Mouse (Mus musculus) forebrain, embryonic 10.5 days (tissue): Measurements from ENCODE around the gene Srsf1. TPM values are rescaled to one million over a fixed set of nuclear protein-coding genes. Genes with fewer than 3 reads are reported as not detected.

ENCODE experiments used
- DNase-seq: peaks from one replicate; pipeline ENCODE4 v3.0.0-alpha.2; 2017; ENCODE audit warnings: low spot score; ENCODE audit errors: extremely low spot score
- H3K27ac ChIP-seq: fragments of 300-500 bp; sonication (generic); 2 replicates; pipeline ENCODE4 v1.5.1; 2016; ENCODE audit warnings: mild to moderate bottlenecking
- H3K27me3 ChIP-seq: fragments of 300-500 bp; sonication (generic); 2 replicates; pipeline ENCODE4 v1.6.1; 2016; ENCODE audit warnings: mild to moderate bottlenecking; ENCODE audit not compliant: poor library complexity, severe bottlenecking
- H3K36me3 ChIP-seq: fragments of 300-500 bp; sonication (generic); replicated peaks from 2 replicates; pipeline ENCODE4 v1.6.1; 2016; ENCODE audit warnings: mild to moderate bottlenecking, moderate library complexity
- H3K4me1 ChIP-seq: fragments of 300-500 bp; sonication (generic); 2 replicates; pipeline ENCODE4 v1.6.1; 2016
- H3K4me3 ChIP-seq: fragments of 300-500 bp; sonication (generic); 2 replicates; pipeline ENCODE4 v1.5.1; 2016; ENCODE audit warnings: mild to moderate bottlenecking, moderate library complexity
- H3K9me3 ChIP-seq: fragments of 300-500 bp; sonication (generic); 2 replicates; pipeline ENCODE4 v1.6.1; 2016; ENCODE audit warnings: mild to moderate bottlenecking, moderate library complexity
- WGBS: fragments of 180-500 bp; shearing (Covaris S2); methylation state at CpG from one replicate; pipeline ENCODE4 v1.1.7; 2016; 5-methylcytosine and 5-hydroxymethylcytosine counted together
- polyA plus RNA-seq: library from polyadenylated mRNA; unstranded; fragments of >200 nt; fragmentation: Nextera tagmentation; extraction: Ambion mirVana; gene quantifications from 2 replicates; pipeline ENCODE4 v1.2.1, GENCODE M21; 2016

Srsf1 gene
- polyA plus RNA-seq = 404 and 428 TPM in 2 replicates

DNA sequence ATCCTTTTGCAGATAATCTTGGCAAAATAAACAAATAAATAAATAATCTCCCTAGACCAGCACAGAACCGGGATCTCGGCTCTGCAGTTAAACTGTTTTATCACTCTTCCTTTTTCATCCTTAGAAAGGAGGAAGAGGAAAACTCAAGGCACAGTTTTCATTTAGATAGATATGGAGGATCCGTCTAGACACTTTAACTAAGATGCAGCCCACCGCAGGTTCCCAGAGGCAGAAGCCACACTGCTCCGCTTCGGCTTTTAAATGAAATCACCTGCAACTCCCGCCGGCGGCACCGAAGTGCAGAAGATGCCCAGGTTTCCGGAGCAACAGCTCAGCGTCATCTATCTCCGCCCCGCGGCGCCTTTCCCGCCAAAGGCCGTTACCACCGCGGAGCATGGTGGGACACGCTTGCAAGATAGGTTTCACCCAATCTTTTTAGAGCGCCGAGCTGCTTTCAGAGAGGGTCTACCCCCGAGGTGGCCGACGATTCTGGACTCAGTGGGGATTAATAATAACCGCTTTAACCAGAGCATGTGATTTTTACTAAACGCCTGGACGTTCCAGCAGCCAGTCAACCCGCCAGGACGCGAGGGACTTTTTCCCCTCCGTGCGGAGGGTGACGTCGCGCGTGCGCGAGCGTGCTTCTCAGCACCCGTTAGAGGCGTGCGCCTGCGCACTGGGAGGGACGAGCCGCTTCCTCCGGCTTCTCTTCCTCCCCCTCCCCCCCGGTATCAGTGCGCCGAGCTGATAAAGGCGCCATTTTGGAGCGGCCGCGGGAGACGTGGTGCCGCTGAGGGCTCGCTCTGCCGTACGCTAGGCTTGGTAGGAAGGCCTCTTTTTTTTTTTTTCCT lies at the start of gene Srsf1:
Gene Srsf1 (plus strand): TSS at position 430 of the 851 bp plus-strand sequence.
- peak; percentile 98 for DNase-seq
- under 1% methylated on average over 60 of the region's 60 CpGs for WGBS
- peaks cover 52% of the 10 kb centered on the region for H3K36me3 ChIP-seq

DNA sequence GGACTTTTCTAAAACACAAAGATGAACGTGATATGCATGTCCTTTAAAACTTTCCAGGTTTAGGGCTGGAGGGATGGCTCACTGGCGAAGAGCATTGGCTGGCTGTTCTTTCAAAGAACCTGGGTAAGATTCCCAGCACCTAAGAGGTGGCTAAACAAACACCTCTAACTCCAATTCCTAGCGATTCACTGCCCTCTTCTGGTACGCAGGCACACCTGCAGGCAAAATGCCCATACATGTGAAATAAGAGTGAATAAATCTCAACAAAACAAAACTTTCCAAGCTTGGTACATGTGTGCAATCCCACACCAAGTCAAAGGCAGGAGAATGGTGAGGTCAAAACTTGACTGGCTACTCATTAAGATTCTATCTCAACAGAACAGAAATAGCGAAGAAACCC lies 47.4 kb upstream of the Srsf1 start:
- H3K4me1 ChIP-seq = no peaks in the 10 kb centered on the region
- H3K9me3 ChIP-seq = peaks cover 8% of the 10 kb centered on the region
- no peaks in the 10 kb centered on the region for H3K27me3 ChIP-seq
- H3K4me3 ChIP-seq = no peak overlapping the region
- H3K36me3 ChIP-seq = peaks cover 17% of the 10 kb centered on the region
- DNase-seq = no peak
- no peak overlapping the region for H3K27ac ChIP-seq
- 92% methylated on average over 5 of the region's 5 CpGs for WGBS

More for the DNA sequence above, at the start of gene Srsf1:
- no peaks in the 10 kb centered on the region for H3K27me3 ChIP-seq
- peaks cover 36% of the 10 kb centered on the region for H3K4me1 ChIP-seq
- peak within 1 kb of the TSS; percentile 96 for H3K4me3 ChIP-seq
- peak within 1 kb of the TSS; percentile 100 for H3K27ac ChIP-seq
- H3K9me3 ChIP-seq = no peaks in the 10 kb centered on the region

- DNase-seq = no peak
- Histone ChIP-seq H3K9me3 (peaks cover 10% of the 10 kb centered on the region), H3K36me3 (peaks cover 17% of the 10 kb centered on the region), H3K27ac (no peak overlapping the region), H3K27me3 (no peaks in the 10 kb centered on the region), H3K4me1 (no peaks in the 10 kb centered on the region), H3K4me3 (no peak overlapping the region)
- 72% methylated on average over 4 of the region's 4 CpGs for WGBS
Observed at GRCm38 (mm10) chr11:88002738-88003137, 44.4 kb upstream of the Srsf1 start.

DNA sequence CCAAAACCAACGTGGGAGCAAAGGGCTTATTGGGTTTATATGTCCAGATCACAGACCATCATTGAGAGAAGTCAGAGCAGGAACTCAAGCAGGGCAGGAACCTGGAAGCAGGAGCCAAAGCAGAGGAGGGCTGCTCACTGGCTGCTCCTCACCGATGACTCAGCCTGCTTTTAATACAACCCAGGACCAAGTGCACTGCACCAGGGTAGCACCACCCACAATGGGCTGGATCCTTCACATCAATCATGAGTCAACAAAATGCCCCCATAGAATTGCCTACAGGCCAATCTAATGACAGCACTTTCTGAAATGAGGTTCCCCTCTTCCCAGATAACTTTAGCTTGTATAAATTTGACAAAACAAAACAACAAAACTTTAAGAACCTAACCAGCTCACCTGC lies 43.0 kb upstream of the Srsf1 start:
- Histone ChIP-seq H3K4me3 (no peak overlapping the region), H3K9me3 (peaks cover 10% of the 10 kb centered on the region), H3K27ac (no peak overlapping the region), H3K27me3 (peaks cover 6% of the 10 kb centered on the region; the same call in 1 of the 2 replicates), H3K36me3 (peaks cover 17% of the 10 kb centered on the region), H3K4me1 (peaks cover 6% of the 10 kb centered on the region; the same call in 1 of the 2 replicates)
- 54% methylated on average over 2 of the region's 2 CpGs for WGBS
- DNase-seq = no peak

- Histone ChIP-seq H3K27ac (no peak overlapping the region), H3K9me3 (peaks cover 3% of the 10 kb centered on the region; the same call in 1 of the 2 replicates), H3K36me3 (no peaks in the 10 kb centered on the region), H3K4me3 (no peak overlapping the region), H3K27me3 (peaks cover 22% of the 10 kb centered on the region), H3K4me1 (peaks cover 21% of the 10 kb centered on the region)
- WGBS = 53% methylated on average over 1 of the region's 1 CpGs
- DNase-seq = no peak
Observed at GRCm38 (mm10) chr11:88008641-88009040, 38.5 kb upstream of the Srsf1 start.

DNA sequence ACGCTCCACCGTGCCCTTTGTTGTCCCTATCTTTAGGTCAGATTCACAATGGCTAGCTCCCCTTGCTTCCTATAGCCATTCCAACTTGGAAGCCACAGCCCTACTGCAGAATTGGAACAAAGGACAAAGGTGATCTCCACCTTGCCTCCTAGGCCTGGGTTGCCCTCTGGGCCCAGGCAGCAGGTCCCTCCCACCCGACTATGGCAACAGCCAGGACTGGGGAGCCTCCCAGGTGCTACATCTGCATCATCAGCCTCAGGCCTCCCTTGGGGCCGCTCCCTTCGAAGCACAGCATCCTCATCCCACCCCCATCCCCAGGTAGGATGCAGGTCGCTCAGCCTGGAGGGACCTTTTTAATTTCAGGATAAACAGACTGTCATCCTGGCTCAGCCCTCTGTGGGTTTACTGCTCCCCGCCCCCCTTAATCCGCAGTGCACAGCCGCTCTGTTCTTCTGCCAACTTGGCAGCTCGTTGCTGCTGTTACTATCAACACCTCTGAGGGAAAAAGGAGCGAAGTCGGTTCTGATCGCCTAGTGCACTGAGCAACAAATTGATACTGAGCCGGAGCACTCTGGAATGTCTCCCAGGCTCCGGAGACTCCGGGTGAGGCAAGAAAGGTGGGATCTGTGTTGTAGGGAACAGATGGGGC lies 37.5 kb upstream of the Srsf1 start:
- WGBS = 23% methylated on average over 16 of the region's 16 CpGs
- peak overlapping the region; percentile 67 for H3K27ac ChIP-seq
- no peak for DNase-seq

GRCm38 (mm10) chr11:88011208-88011913 lies 35.8 kb upstream of the Srsf1 start:
- H3K36me3 ChIP-seq = no peaks in the 10 kb centered on the region
- 82% methylated on average over 11 of the region's 11 CpGs for WGBS
- DNase-seq = no peak

More for the DNA sequence above, 37.5 kb upstream of the Srsf1 start:
- Histone ChIP-seq H3K9me3 (peaks cover 3% of the 10 kb centered on the region; the same call in 1 of the 2 replicates), H3K4me3 (no peak overlapping the region), H3K36me3 (no peaks in the 10 kb centered on the region), H3K27me3 (peaks cover 22% of the 10 kb centered on the region), H3K4me1 (peaks cover 21% of the 10 kb centered on the region)

DNA sequence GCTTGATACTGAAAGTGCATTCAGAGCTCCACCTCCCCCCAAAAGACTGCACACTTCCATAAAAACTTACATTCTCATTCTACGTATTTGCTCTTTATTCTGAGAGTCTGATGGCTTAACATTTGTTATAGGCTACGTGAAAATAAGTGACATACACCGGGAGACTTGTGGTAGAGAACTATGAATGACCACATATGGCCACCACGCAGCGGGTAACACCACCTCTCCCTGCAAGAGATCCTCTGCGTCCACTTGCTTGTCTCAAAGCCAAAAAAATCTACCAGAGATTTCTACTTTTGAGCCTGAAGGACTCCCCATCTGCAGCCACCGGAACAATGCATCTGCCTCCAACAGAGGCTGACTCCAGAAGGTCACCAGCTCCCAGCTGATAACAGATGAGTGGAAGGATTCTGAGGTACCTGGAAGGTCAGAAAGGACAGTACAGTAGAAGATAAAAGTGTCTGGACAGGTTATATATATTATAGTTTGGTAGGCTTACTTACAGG lies 35.2 kb upstream of the Srsf1 start:
- Histone ChIP-seq H3K27ac (no peak overlapping the region), H3K36me3 (no peaks in the 10 kb centered on the region), H3K4me3 (no peak overlapping the region), H3K4me1 (peaks cover 21% of the 10 kb centered on the region), H3K9me3 (no peaks in the 10 kb centered on the region), H3K27me3 (peaks cover 22% of the 10 kb centered on the region)
- no peak for DNase-seq
- 90% methylated on average over 7 of the region's 7 CpGs for WGBS

More at GRCm38 (mm10) chr11:88011208-88011913, 35.8 kb upstream of the Srsf1 start:
- H3K27me3 ChIP-seq = peaks cover 22% of the 10 kb centered on the region
- H3K9me3 ChIP-seq = no peaks in the 10 kb centered on the region
- H3K27ac ChIP-seq = no peak overlapping the region
- peaks cover 21% of the 10 kb centered on the region for H3K4me1 ChIP-seq
- no peak overlapping the region for H3K4me3 ChIP-seq

DNA sequence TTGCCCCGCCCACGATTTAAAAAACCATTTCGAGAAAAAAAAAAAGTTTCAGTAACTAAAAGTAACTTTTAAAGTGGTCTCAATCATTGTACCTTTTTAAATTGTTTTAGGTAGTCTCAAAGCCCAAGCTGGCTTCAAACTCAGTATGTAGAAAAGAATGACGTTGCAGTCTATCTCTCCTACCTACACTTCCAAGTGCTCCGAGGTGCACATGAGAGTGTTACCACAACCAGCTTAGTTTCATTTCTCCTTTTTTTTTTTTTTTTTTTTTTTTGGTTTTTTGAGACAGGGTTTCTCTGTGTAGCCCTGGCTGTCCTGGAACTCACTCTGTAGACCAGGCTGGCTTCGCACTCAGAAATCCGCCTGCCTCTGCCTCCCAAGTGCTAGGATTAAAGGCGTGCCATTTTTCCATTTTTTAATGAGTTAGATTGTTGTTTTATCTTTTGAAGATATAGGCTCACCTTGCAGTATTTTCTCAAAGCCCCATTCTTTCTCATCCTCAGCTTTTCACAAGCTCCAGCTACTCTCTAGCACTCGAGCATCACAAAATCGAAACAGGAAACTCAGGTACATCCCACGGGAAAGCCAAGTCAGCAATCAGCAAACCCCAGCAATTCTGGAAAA lies 34.4 kb upstream of the Srsf1 start:
- Histone ChIP-seq H3K4me1 (peaks cover 21% of the 10 kb centered on the region), H3K27ac (no peak overlapping the region), H3K9me3 (no peaks in the 10 kb centered on the region), H3K27me3 (peaks cover 22% of the 10 kb centered on the region), H3K4me3 (no peak overlapping the region), H3K36me3 (no peaks in the 10 kb centered on the region)
- 94% methylated on average over 11 of the region's 11 CpGs for WGBS
- DNase-seq = no peak

DNA sequence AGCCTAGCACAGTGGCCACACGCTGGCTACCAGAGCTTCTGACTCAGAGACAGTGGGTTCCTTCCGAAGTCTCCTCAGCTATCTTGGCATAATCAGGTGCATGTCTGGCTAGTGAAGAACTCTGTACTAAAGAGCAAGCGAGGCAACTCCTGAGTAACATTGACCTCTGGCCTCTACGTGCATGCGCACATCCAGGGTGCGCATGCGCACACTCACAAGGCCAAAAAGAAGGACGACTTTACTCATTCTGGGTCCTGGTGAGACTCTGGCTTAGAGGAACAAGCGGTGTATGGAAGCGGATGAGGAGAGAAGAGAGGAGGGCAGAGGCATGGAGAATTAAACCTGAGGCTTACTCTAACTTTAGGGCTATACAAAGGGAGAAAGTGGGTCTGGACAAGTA lies 33.5 kb upstream of the Srsf1 start:
- no peak overlapping the region for H3K4me3 ChIP-seq
- H3K36me3 ChIP-seq = no peaks in the 10 kb centered on the region
- peaks cover 20% of the 10 kb centered on the region for H3K4me1 ChIP-seq
- no peaks in the 10 kb centered on the region for H3K9me3 ChIP-seq
- 90% methylated on average over 10 of the region's 10 CpGs for WGBS
- peaks cover 21% of the 10 kb centered on the region for H3K27me3 ChIP-seq
- H3K27ac ChIP-seq = no peak overlapping the region
- DNase-seq = no peak

GRCm38 (mm10) chr11:88015161-88015560 lies 32.0 kb upstream of the Srsf1 start:
- 93% methylated on average over 11 of the region's 11 CpGs for WGBS
- peaks cover 5% of the 10 kb centered on the region for H3K27me3 ChIP-seq
- H3K4me1 ChIP-seq = peaks cover 7% of the 10 kb centered on the region
- no peaks in the 10 kb centered on the region for H3K9me3 ChIP-seq
- no peak overlapping the region for H3K27ac ChIP-seq
- no peak overlapping the region for H3K4me3 ChIP-seq
- DNase-seq = no peak
- H3K36me3 ChIP-seq = no peaks in the 10 kb centered on the region

GRCm38 (mm10) chr11:88015795-88016194 lies 31.4 kb upstream of the Srsf1 start:
- no peak for DNase-seq
- H3K4me1 ChIP-seq = 0 out of 2 replicates have a peak, but pooled peaks cover 6% of the 10 kb centered on the region
- H3K27me3 ChIP-seq = peaks cover 3% of the 10 kb centered on the region; the same call in 1 of the 2 replicates
- no peak overlapping the region for H3K4me3 ChIP-seq
- WGBS = 85% methylated on average over 6 of the region's 6 CpGs
- no peaks in the 10 kb centered on the region for H3K9me3 ChIP-seq
- no peak overlapping the region for H3K27ac ChIP-seq
- no peaks in the 10 kb centered on the region for H3K36me3 ChIP-seq
